7 mouse cellular contexts compared by ENCODE assay signal in genomic region chr7:45053117-45053930, GRCm38 (mm10). TPM values are rescaled to one million over a fixed set of nuclear protein-coding genes. Genes with fewer than 3 reads are reported as not detected.
DNase-seq lines count a peak whose midpoint lies in the region; ATAC-seq and TF ChIP-seq lines count a peak whose summit lies in the region.

No protein-coding gene starts in this region.

- TF ChIP-seq POLR2A in cortical plate, adult 2 months (IDR thresholded peaks at IDR 0.05; ENCODE audit: extremely low read depth, insufficient read depth, low read length), result peak; percentile 49; the same call in 1 of the 2 replicates

- peak; percentile 47 for ATAC-seq in intestine, embryonic 16.5 days
- peak; percentile 31 for ATAC-seq in limb, embryonic 11.5 days (ENCODE audit: insufficient number of reproducible peaks, low FRiP score, low TSS enrichment, low read depth)
- peak; percentile 42 for ATAC-seq in midbrain, embryonic 12.5 days (ENCODE audit: low FRiP score, low read depth)

- H3K9me3 ChIP-seq in intestine, embryonic 16.5 days (ENCODE audit: control insufficient read depth, low read length), result no peaks in the 10 kb centered on the region
- H3K9me3 ChIP-seq in limb, embryonic 11.5 days (ENCODE audit: control insufficient read depth, low read length), result no peaks in the 10 kb centered on the region
- H3K9me3 ChIP-seq in midbrain, embryonic 12.5 days, result no peaks in the 10 kb centered on the region

- under 1% methylated on average over 41 of the region's 59 CpGs for WGBS in intestine, embryonic 16.5 days
- WGBS in limb, embryonic 11.5 days, result under 1% methylated on average over 25 of the region's 59 CpGs
- under 1% methylated on average over 27 of the region's 59 CpGs for WGBS in midbrain, embryonic 12.5 days

- H3K27me3 ChIP-seq in intestine, embryonic 16.5 days (replicated peaks; ENCODE audit: control insufficient read depth, insufficient read depth, low read length), result no peaks in the 10 kb centered on the region
- no peaks in the 10 kb centered on the region for H3K27me3 ChIP-seq in limb, embryonic 11.5 days (ENCODE audit: control insufficient read depth, insufficient read depth, low read length)
- H3K27me3 ChIP-seq in midbrain, embryonic 12.5 days, result peaks cover 7% of the 10 kb centered on the region

- no peaks in the 10 kb centered on the region for H3K4me1 ChIP-seq in cortical plate, adult 2 months (ENCODE audit: control insufficient read depth, insufficient read depth, low read length)
- peaks cover 21% of the 10 kb centered on the region for H3K4me1 ChIP-seq in intestine, embryonic 16.5 days (ENCODE audit: control insufficient read depth, insufficient read depth, low read length)
- peaks cover 10% of the 10 kb centered on the region for H3K4me1 ChIP-seq in limb, embryonic 11.5 days (ENCODE audit: control insufficient read depth, insufficient read depth, low read length)
- peaks cover 26% of the 10 kb centered on the region for H3K4me1 ChIP-seq in midbrain, embryonic 12.5 days

- peak overlapping the region; percentile 92 for H3K9ac ChIP-seq in intestine, embryonic 16.5 days (ENCODE audit: low read depth, low read length)
- peak overlapping the region; percentile 95 for H3K9ac ChIP-seq in limb, embryonic 11.5 days (ENCODE audit: low read length)
- H3K9ac ChIP-seq in midbrain, embryonic 12.5 days (replicated peaks), result peak overlapping the region; percentile 96

- TF ChIP-seq CTCF in cortical plate, adult 2 months (IDR thresholded peaks at IDR 0.05; ENCODE audit: extremely low read depth, insufficient read depth, low read length), result no peak

- H3K27ac ChIP-seq in cortical plate, adult 2 months (ENCODE audit: insufficient read depth, low read length), result peak overlapping the region; percentile 98
- peak overlapping the region; percentile 99 for H3K27ac ChIP-seq in intestine, embryonic 16.5 days (ENCODE audit: low read length)
- H3K27ac ChIP-seq in limb, embryonic 11.5 days (replicated peaks; ENCODE audit: low read depth, low read length), result peak overlapping the region; percentile 99
- H3K27ac ChIP-seq in midbrain, embryonic 12.5 days (replicated peaks), result peak overlapping the region; percentile 98

- H3K4me3 ChIP-seq in cortical plate, adult 2 months (ENCODE audit: insufficient read depth, low read length), result peak overlapping the region; percentile 47
- peak overlapping the region; percentile 84 for H3K4me3 ChIP-seq in intestine, embryonic 16.5 days (ENCODE audit: low read length)
- H3K4me3 ChIP-seq in limb, embryonic 11.5 days (ENCODE audit: low read depth, low read length), result peak overlapping the region; percentile 96
- peak overlapping the region; percentile 95 for H3K4me3 ChIP-seq in midbrain, embryonic 12.5 days

- peaks cover 20% of the 10 kb centered on the region for H3K36me3 ChIP-seq in intestine, embryonic 16.5 days (ENCODE audit: control insufficient read depth, insufficient read depth, low read length)
- peaks cover 19% of the 10 kb centered on the region for H3K36me3 ChIP-seq in limb, embryonic 11.5 days (ENCODE audit: control insufficient read depth, insufficient read depth, low read length)
- H3K36me3 ChIP-seq in midbrain, embryonic 12.5 days, result peaks cover 24% of the 10 kb centered on the region

- peak; percentile 90 to 95 for DNase-seq in adrenal gland, adult (ENCODE audit: inconsistent age in 2 of 2, low spot score in 1 of 2)
- DNase-seq in gastrocnemius, postnatal 36 days, result peak; percentile 62 to 80
- DNase-seq in limb, embryonic 11.5 days (ENCODE audit: low spot score), result peak; percentile 83
- DNase-seq in skeletal muscle tissue, adult 2 months (ENCODE audit: low read depth, low spot score), result peak; percentile 83

- intact Hi-C loops in gastrocnemius, postnatal 36 days (cut with DNase I), result loop anchor here (2.0 kb wide), 1 partner anchor 35 kb away; no protein-coding TSS in a partner anchor

- H3K4me2 ChIP-seq in intestine, embryonic 16.5 days (ENCODE audit: low read depth, low read length), result peak overlapping the region; percentile 74
- peak overlapping the region; percentile 95 for H3K4me2 ChIP-seq in limb, embryonic 11.5 days (ENCODE audit: low read depth, severe bottlenecking)
- H3K4me2 ChIP-seq in midbrain, embryonic 12.5 days (replicated peaks), result peak overlapping the region; percentile 98

RNA-seq across cellular contexts. Expression of gene Prr12, which starts 0.6 kb away (rescaled TPM):
- 14.6 and 15.5 TPM in 2 replicates for polyA plus RNA-seq in cortical plate, adult 2 months (2012; rRNA removed)
- total RNA-seq in gastrocnemius, postnatal 36 days (2021), result 10 to 100 TPM; 11.3 to 14.1 TPM
- 6.3 and 6.4 TPM in 2 replicates for polyA plus RNA-seq in intestine, embryonic 16.5 days (2015; fragmentation: Nextera tagmentation; extraction: Ambion mirVana)
- 18.5 and 20.0 TPM in 2 replicates for polyA plus RNA-seq in limb, embryonic 11.5 days (2014; fragmentation: Nextera tagmentation; extraction: Ambion mirVana)
- polyA plus RNA-seq in midbrain, embryonic 12.5 days (2016; fragmentation: Nextera tagmentation; extraction: Ambion mirVana), result 13.7 and 14.1 TPM in 2 replicates

RNA-seq across cellular contexts. Expression of gene Nosip, which starts 8.9 kb away (rescaled TPM):
- polyA plus RNA-seq in cortical plate, adult 2 months (2012; rRNA removed), result 89.5 and 92.3 TPM in 2 replicates
- total RNA-seq in gastrocnemius, postnatal 36 days (2021), result 10 to 100 TPM; 29.0 to 30.8 TPM
- 54.0 and 56.0 TPM in 2 replicates for polyA plus RNA-seq in intestine, embryonic 16.5 days (2015; fragmentation: Nextera tagmentation; extraction: Ambion mirVana)
- polyA plus RNA-seq in limb, embryonic 11.5 days (2014; fragmentation: Nextera tagmentation; extraction: Ambion mirVana), result 70.2 and 73.9 TPM in 2 replicates
- polyA plus RNA-seq in midbrain, embryonic 12.5 days (2016; fragmentation: Nextera tagmentation; extraction: Ambion mirVana), result 53.6 and 54.6 TPM in 2 replicates

RNA-seq across cellular contexts. Expression of gene Prrg2, which starts 9.2 kb away (rescaled TPM):
- 21.4 and 23.2 TPM in 2 replicates for polyA plus RNA-seq in cortical plate, adult 2 months (2012; rRNA removed)
- 1 to 10 TPM; 8.0 to 8.8 TPM for total RNA-seq in gastrocnemius, postnatal 36 days (2021)
- 38.3 and 40.4 TPM in 2 replicates for polyA plus RNA-seq in intestine, embryonic 16.5 days (2015; fragmentation: Nextera tagmentation; extraction: Ambion mirVana)
- 22.1 and 24.6 TPM in 2 replicates for polyA plus RNA-seq in limb, embryonic 11.5 days (2014; fragmentation: Nextera tagmentation; extraction: Ambion mirVana)
- polyA plus RNA-seq in midbrain, embryonic 12.5 days (2016; fragmentation: Nextera tagmentation; extraction: Ambion mirVana), result 15.9 and 17.8 TPM in 2 replicates

RNA-seq across cellular contexts. Expression of gene Rras, which starts 35.6 kb away (rescaled TPM):
- polyA plus RNA-seq in cortical plate, adult 2 months (2012; rRNA removed), result 34.2 and 38.3 TPM in 2 replicates
- 10 to 100 TPM; 20.6 to 21.8 TPM for total RNA-seq in gastrocnemius, postnatal 36 days (2021)
- 61.4 and 62.6 TPM in 2 replicates for polyA plus RNA-seq in intestine, embryonic 16.5 days (2015; fragmentation: Nextera tagmentation; extraction: Ambion mirVana)
- 20.8 and 21.0 TPM in 2 replicates for polyA plus RNA-seq in limb, embryonic 11.5 days (2014; fragmentation: Nextera tagmentation; extraction: Ambion mirVana)
- polyA plus RNA-seq in midbrain, embryonic 12.5 days (2016; fragmentation: Nextera tagmentation; extraction: Ambion mirVana), result 15.6 and 17.3 TPM in 2 replicates

RNA-seq across cellular contexts. Expression of gene Scaf1, which starts 37.2 kb away (rescaled TPM):
- polyA plus RNA-seq in cortical plate, adult 2 months (2012; rRNA removed), result 126 and 128 TPM in 2 replicates
- total RNA-seq in gastrocnemius, postnatal 36 days (2021), result 10 to 100 TPM; 36.9 to 40.2 TPM
- 20.1 and 23.2 TPM in 2 replicates for polyA plus RNA-seq in intestine, embryonic 16.5 days (2015; fragmentation: Nextera tagmentation; extraction: Ambion mirVana)
- polyA plus RNA-seq in limb, embryonic 11.5 days (2014; fragmentation: Nextera tagmentation; extraction: Ambion mirVana), result 52.0 and 60.3 TPM in 2 replicates
- polyA plus RNA-seq in midbrain, embryonic 12.5 days (2016; fragmentation: Nextera tagmentation; extraction: Ambion mirVana), result 48.1 and 52.4 TPM in 2 replicates

Comparison
In these comparisons a context has a peak if more than half of its experiments do, and no peak if none do; other contexts are left out.
1. Peak in every context shown above with its lines: DNase-seq, ATAC-seq, H3K4me3 ChIP-seq and H3K27ac ChIP-seq.